Mouse (Mus musculus) MEL (cell line): ENCODE measurements around the gene Abhd17a.

Source experiments
- CHD1 ChIP-seq: IDR thresholded peaks from 2 replicates; pipeline ENCODE4 v1.6.1; 2012; ENCODE audit warnings: low read depth, mild to moderate bottlenecking, inconsistent platforms, low read length, improper control_type of control experiment
- CTCF ChIP-seq, 3 experiments: IDR thresholded peaks in 2 of 3; conservative IDR thresholded peaks in 1 of 3; 2 replicates each; pipeline ENCODE4 v1.5.1; 2011 to 2012; ENCODE audit warnings: low read length in 3 of 3, low read depth in 2 of 3, mild to moderate bottlenecking in 2 of 3, improper control_type of control experiment in 1 of 3, inconsistent platforms in 1 of 3, mixed read lengths in 1 of 3, moderate library complexity in 1 of 3; ENCODE audit not compliant: control insufficient read depth in 1 of 3, insufficient read depth in 1 of 3, poor library complexity in 1 of 3, severe bottlenecking in 1 of 3
- UBTF ChIP-seq: IDR thresholded peaks from 2 replicates; pipeline ENCODE4 v1.6.1; 2012; ENCODE audit warnings: low read depth, mild to moderate bottlenecking, inconsistent platforms, low read length, improper control_type of control experiment, moderate library complexity, borderline replicate concordance; ENCODE audit not compliant: insufficient read depth
- USF1 ChIP-seq: IDR thresholded peaks from 2 replicates; pipeline ENCODE4 v1.6.1; 2014; ENCODE audit warnings: low read depth, mild to moderate bottlenecking, inconsistent platforms, low read length, improper control_type of control experiment, moderate library complexity
- ZMIZ1 ChIP-seq: IDR thresholded peaks from 2 replicates; pipeline ENCODE4 v1.6.1; 2012; ENCODE audit warnings: low read depth, mild to moderate bottlenecking, inconsistent platforms, low read length, improper control_type of control experiment, moderate library complexity

DNA sequence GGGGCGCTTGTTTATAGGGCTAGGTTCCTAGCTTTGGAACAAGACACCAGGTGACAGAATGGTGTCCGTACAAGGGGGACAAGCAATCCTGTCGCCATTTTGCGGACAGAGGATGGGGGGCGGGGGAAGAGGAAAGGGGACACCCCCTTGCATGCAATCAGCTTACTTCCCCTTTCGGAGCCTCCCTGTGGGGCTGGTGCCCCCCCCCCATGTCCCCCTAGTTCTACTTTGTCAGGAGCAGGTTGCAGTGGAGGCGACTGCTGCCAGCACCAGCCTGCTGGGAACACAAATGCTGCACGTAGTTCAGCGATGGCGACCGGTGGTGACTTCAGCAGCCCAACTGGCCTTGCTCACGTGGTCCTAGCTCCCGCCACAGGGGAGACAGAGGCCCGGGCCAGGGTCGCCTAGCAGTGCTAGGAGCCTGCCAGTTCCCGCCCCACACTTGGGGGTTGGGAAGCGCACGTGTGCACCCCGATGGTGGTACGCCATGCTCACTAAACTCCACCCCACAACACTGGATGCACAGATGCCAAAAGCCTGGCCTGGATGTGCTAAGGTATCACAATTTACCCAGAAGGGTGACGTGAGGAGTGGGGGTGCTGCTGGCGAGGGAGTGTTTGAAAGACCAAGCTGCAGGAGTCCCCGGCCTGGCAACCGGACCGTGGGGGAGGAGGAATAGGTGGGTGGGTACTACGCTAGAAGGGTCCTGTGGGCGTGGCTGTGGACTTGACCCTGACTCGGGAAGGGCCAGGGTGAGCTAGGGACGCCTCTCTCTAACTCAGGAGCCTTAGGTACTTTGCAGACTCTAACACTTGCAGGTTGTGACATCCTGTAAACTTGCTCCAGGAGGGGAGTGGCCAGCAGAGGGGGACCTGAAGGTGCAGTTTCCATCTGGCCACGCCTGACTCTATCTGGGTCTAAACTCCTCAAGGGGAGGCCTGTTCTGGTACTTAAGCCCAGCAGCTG lies 19.0 kb downstream of the Abhd17a start:
- TF ChIP-seq UBTF, result no peak
- TF ChIP-seq ZMIZ1, result no peak
- no peak for TF ChIP-seq USF1
- TF ChIP-seq CTCF (IDR thresholded peaks at IDR 0.05 in 2 of 3, conservative IDR thresholded peaks at IDR 0.05 in 1 of 3; ENCODE audit: control insufficient read depth in 1 of 3, insufficient read depth in 1 of 3, low read depth in 2 of 3, low read length in 3 of 3, poor library complexity in 1 of 3, severe bottlenecking in 1 of 3), result no peak
- no peak for TF ChIP-seq CHD1
